Mouse (Mus musculus) heart, postnatal 10 days (tissue): Measurements from ENCODE around the gene Sp3. TPM values are rescaled to one million over a fixed set of nuclear protein-coding genes. Genes with fewer than 3 reads are reported as not detected.
"Not testable (repeated sequence)": the region's sequence is repeated elsewhere in the genome, so short reads cannot be mapped to it uniquely, and the experiment has no call there.

Experiments used
- DNase-seq, 2 experiments: peaks; one replicate each; pipeline ENCODE4 v3.0.0; 2021
- intact Hi-C: fragments of 180-260 bp; cut with DNase I; formaldehyde crosslinking; loops from one replicate; pipeline ENCODE4 v1.15.1; 2025
- total RNA-seq, 2 experiments: library from RNA; stranded (reverse); gene quantifications; 2 replicates each; pipeline ENCODE4 v1.2.3; 2021

Gene Sp3
- total RNA-seq, 2 experiments from 2014 or later: 60.3 to 61.8 TPM

GRCm38 (mm10) chr2:72995346-72996097 lies 15.3 kb upstream of the Sp3 start:
- peak; percentile 80 to 81 for DNase-seq

GRCm38 (mm10) chr2:72994165-72994564 lies 13.9 kb upstream of the Sp3 start:
- intact Hi-C loops: no loop called here
- no peak for DNase-seq

More at GRCm38 (mm10) chr2:72995346-72996097, 15.3 kb upstream of the Sp3 start:
- intact Hi-C loops: loop anchor here (2.0 kb wide), 1 partner anchor 15 kb away; the partner anchor contains the start of gene Sp3

- intact Hi-C loops: no loop called here
- no peak for DNase-seq
These were observed 12.3 kb upstream of the Sp3 start for GRCm38 (mm10) chr2:72992497-72992896.

- intact Hi-C loops, DNase-seq: not testable (repeated sequence)
These were observed 8.7 kb upstream of the Sp3 start for GRCm38 (mm10) chr2:72988945-72989344.

GRCm38 (mm10) chr2:72986616-72987015 lies 6.4 kb upstream of the Sp3 start, which contains the start of gene Gm11084:
Gene Gm11084, minus strand, starts transcription at chr2:72986716.
- intact Hi-C loops: no loop called here

GRCm38 (mm10) chr2:72985516-72985915 lies 5.3 kb upstream of the Sp3 start:
- DNase-seq: no peak
- intact Hi-C loops: no loop called here

More at GRCm38 (mm10) chr2:72986616-72987015, 6.4 kb upstream of the Sp3 start, which contains the start of gene Gm11084:
- DNase-seq: no peak

GRCm38 (mm10) chr2:72984806-72985205 lies 4.6 kb upstream of the Sp3 start:
- DNase-seq: no peak
- intact Hi-C loops: loop anchor here (5.0 kb wide), 1 partner anchor 62 kb away; no protein-coding TSS in a partner anchor

GRCm38 (mm10) chr2:72983211-72983610 lies 3.0 kb upstream of the Sp3 start:
- intact Hi-C loops: loop anchor here (5.0 kb wide), 1 partner anchor 64 kb away; no protein-coding TSS in a partner anchor
- DNase-seq: no peak

- intact Hi-C loops: loop anchor here (5.0 kb wide), 1 partner anchor 65 kb away; no protein-coding TSS in a partner anchor
- DNase-seq: no peak
These were observed 2.0 kb upstream of the Sp3 start for GRCm38 (mm10) chr2:72982110-72982785.

- intact Hi-C loops: loop anchor here (2.0 to 5.0 kb wide), 2 partner anchors 15 to 66 kb away; no protein-coding TSS in a partner anchor
- DNase-seq: no peak
These were observed 1.3 kb upstream of the Sp3 start for GRCm38 (mm10) chr2:72981441-72982109.

- intact Hi-C loops: loop anchor here (2.0 to 5.0 kb wide), 2 partner anchors 16 to 66 kb away; no protein-coding TSS in a partner anchor
These were observed 802 bp upstream of the Sp3 start for GRCm38 (mm10) chr2:72981075-72981420.

GRCm38 (mm10) chr2:72979659-72980071 lies 581 bp downstream of the Sp3 start:
- peak; percentile 87 to 89 for DNase-seq
- intact Hi-C loops: loop anchor here (1.0 to 5.0 kb wide), 8 partner anchors 17 to 462 kb away; no protein-coding TSS in a partner anchor

More at GRCm38 (mm10) chr2:72981075-72981420, 802 bp upstream of the Sp3 start:
- no peak for DNase-seq

- intact Hi-C loops: loop anchor here (2.0 to 5.0 kb wide), 5 partner anchors 82 to 462 kb away; no protein-coding TSS in a partner anchor
- DNase-seq: peak; percentile 90 to 93
These were observed 1.2 kb downstream of the Sp3 start for GRCm38 (mm10) chr2:72978901-72979658.

GRCm38 (mm10) chr2:72978473-72978872 lies 1.8 kb downstream of the Sp3 start:
- intact Hi-C loops: loop anchor here (2.0 to 5.0 kb wide), 5 partner anchors 82 to 461 kb away; no protein-coding TSS in a partner anchor
- peak in 1 of 2 experiments; percentile 70 for DNase-seq

GRCm38 (mm10) chr2:72977272-72977671 lies 3.0 kb downstream of the Sp3 start:
- intact Hi-C loops: loop anchor here (5.0 kb wide), 4 partner anchors 250 to 460 kb away; no protein-coding TSS in a partner anchor
- no peak for DNase-seq

GRCm38 (mm10) chr2:72976036-72976435 lies 4.2 kb downstream of the Sp3 start:
- intact Hi-C loops: loop anchor here (5.0 kb wide), 4 partner anchors 249 to 459 kb away; no protein-coding TSS in a partner anchor
- no peak for DNase-seq

GRCm38 (mm10) chr2:72970831-72971230 lies 9.4 kb downstream of the Sp3 start:
- no peak for DNase-seq
- intact Hi-C loops: loop anchor here (5.0 kb wide), 1 partner anchor 34 kb away; no protein-coding TSS in a partner anchor

GRCm38 (mm10) chr2:72970302-72970701 lies 9.9 kb downstream of the Sp3 start:
- no peak for DNase-seq
- intact Hi-C loops: loop anchor here (5.0 kb wide), 1 partner anchor 33 kb away; no protein-coding TSS in a partner anchor

GRCm38 (mm10) chr2:72968536-72968935 lies 11.7 kb downstream of the Sp3 start:
- intact Hi-C loops: no loop called here
- DNase-seq: no peak
